Mouse (Mus musculus): ENCODE results near the gene Clcc1. TPM values are rescaled to one million over a fixed set of nuclear protein-coding genes. Genes with fewer than 3 reads are reported as not detected.
"Not testable (repeated sequence)": the region's sequence is repeated elsewhere in the genome, so short reads cannot be mapped to it uniquely, and the experiment has no call there.

Gene Clcc1
- polyA plus RNA-seq, 1 experiment: 47.5 TPM

DNA sequence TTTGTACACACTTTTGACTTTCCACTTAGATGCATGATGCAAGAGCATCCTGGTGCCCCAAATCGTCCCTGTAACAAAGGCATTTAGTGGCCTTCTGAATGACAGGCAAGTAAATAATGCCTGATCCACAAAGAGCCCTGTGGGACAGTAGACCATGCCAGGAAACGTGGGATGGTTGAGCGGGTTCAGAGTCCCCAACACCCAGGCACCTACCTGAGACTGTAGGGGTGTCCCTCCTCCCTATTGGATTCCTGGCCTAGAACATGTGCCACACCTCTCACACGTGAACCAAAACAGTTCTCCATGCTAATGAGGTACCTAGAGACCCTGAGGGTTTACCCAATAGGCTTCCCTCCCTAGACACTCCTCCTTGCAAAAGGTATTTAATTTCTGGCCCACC, 27.3 kb downstream of the Clcc1 start:
- Histone ChIP-seq H3K36me3 (ENCODE audit: control insufficient read depth, insufficient read depth, low read length) (peaks cover 77% of the 10 kb centered on the region), H3K27me3 (ENCODE audit: control insufficient read depth, insufficient read depth, low read length) (no peaks in the 10 kb centered on the region), H3K27ac (ENCODE audit: control insufficient read depth, insufficient read depth, low read length) (no peak overlapping the region), H3K4me1 (replicated peaks; ENCODE audit: control insufficient read depth, insufficient read depth, low read length) (no peaks in the 10 kb centered on the region), H3K4me3 (ENCODE audit: control insufficient read depth, insufficient read depth, low read length) (no peak overlapping the region)
- DNase-seq: no peak
- 98% methylated on average over 4 of the region's 4 CpGs for WGBS
- no peak for TF ChIP-seq POLR2A (IDR thresholded peaks at IDR 0.05; ENCODE audit: control insufficient read depth, extremely low read depth, insufficient read depth, low read length, poor library complexity)
- TF ChIP-seq CTCF (IDR thresholded peaks at IDR 0.05; ENCODE audit: borderline replicate concordance, control insufficient read depth, extremely low read depth, insufficient read depth, low read length, poor library complexity): no peak

DNA sequence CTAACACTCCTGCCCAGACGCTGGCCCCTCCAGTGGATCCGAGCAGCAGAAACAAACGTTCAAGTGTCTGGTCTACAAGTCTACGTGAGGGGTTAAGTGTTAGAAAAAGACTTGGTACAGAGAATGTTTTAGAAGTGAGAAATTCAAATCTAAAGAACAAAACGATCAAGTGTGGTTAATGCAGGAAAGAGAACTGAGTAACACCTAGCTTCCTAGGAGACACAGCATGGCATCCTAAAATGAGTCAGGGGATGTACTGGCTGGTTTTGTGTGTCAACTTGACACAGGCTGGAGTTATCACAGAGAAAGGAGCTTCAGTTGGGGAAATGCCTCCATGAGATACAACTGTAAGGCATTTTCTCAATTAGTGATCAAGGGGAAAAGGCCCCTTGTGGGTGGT, 29.9 kb downstream of the Clcc1 start:
- H3K27me3 ChIP-seq (ENCODE audit: control insufficient read depth, insufficient read depth, low read length); H3K4me1 ChIP-seq (replicated peaks; ENCODE audit: control insufficient read depth, insufficient read depth, low read length); H3K27ac ChIP-seq (ENCODE audit: control insufficient read depth, insufficient read depth, low read length); DNase-seq; H3K4me3 ChIP-seq (ENCODE audit: control insufficient read depth, insufficient read depth, low read length): not testable (repeated sequence)
- peaks cover 59% of the 10 kb centered on the region for H3K36me3 ChIP-seq (ENCODE audit: control insufficient read depth, insufficient read depth, low read length)
- WGBS: 97% methylated on average over 5 of the region's 5 CpGs

DNA sequence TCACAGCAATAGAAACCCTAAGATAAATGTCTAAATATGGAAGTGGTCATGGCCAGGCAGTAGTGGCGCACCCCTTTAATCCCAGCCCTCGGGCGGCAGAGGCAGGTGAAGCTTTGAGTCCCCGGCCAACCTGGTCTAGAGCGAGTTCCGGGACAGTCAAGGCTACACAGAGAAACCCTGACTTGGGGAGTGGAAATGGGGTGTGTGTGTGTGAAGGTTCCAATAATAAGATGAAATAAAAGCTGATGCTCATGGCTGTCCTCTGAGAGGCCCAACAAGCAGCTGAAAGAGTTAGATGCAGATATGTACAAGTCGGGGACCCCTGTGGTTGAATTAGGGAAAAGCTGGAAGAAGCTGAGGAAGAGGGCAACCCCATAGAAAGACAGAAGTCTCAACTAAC, 32.0 kb downstream of the Clcc1 start:
- Histone ChIP-seq H3K36me3 (ENCODE audit: control insufficient read depth, insufficient read depth, low read length) (peaks cover 45% of the 10 kb centered on the region), H3K4me1 (replicated peaks; ENCODE audit: control insufficient read depth, insufficient read depth, low read length) (no peaks in the 10 kb centered on the region)
- 98% methylated on average over 7 of the region's 7 CpGs for WGBS

DNA sequence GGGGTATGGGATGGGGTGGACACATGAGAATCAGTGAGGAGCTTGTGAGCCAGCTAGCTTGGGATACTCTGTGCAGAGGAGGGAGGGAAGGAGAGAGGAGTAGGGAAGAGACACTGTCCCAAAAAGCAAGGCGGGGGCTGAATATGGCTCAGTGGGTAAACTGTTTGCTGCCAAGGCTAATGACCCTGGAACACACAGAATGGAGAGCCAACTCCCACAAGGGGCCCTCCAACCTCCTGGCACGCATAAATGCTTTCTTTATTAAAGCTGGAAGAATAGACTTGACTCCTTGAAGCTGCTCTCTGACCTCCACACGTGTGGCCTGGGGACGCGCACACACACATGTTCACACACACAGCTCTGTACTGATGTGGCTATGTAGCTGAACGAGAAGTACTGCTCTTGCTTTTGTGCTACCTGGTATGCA, 35.3 kb downstream of the Clcc1 start:
- no peak overlapping the region for H3K27ac ChIP-seq (ENCODE audit: control insufficient read depth, insufficient read depth, low read length)
- WGBS: 91% methylated on average over 6 of the region's 6 CpGs
- no peaks in the 10 kb centered on the region for H3K27me3 ChIP-seq (ENCODE audit: control insufficient read depth, insufficient read depth, low read length)
- no peak overlapping the region for H3K4me3 ChIP-seq (ENCODE audit: control insufficient read depth, insufficient read depth, low read length)
- no peaks in the 10 kb centered on the region for H3K4me1 ChIP-seq (replicated peaks; ENCODE audit: control insufficient read depth, insufficient read depth, low read length)
- no peak for DNase-seq
- peaks cover 23% of the 10 kb centered on the region for H3K36me3 ChIP-seq (ENCODE audit: control insufficient read depth, insufficient read depth, low read length)
- TF ChIP-seq CTCF (IDR thresholded peaks at IDR 0.05; ENCODE audit: borderline replicate concordance, control insufficient read depth, extremely low read depth, insufficient read depth, low read length, poor library complexity): no peak
- no peak for TF ChIP-seq POLR2A (IDR thresholded peaks at IDR 0.05; ENCODE audit: control insufficient read depth, extremely low read depth, insufficient read depth, low read length, poor library complexity)

More for the DNA sequence above, 32.0 kb downstream of the Clcc1 start:
- no peak for DNase-seq
- no peak for TF ChIP-seq POLR2A (IDR thresholded peaks at IDR 0.05; ENCODE audit: control insufficient read depth, extremely low read depth, insufficient read depth, low read length, poor library complexity)
- TF ChIP-seq CTCF (IDR thresholded peaks at IDR 0.05; ENCODE audit: borderline replicate concordance, control insufficient read depth, extremely low read depth, insufficient read depth, low read length, poor library complexity): no peak
- Histone ChIP-seq H3K27ac (ENCODE audit: control insufficient read depth, insufficient read depth, low read length) (no peak overlapping the region), H3K27me3 (ENCODE audit: control insufficient read depth, insufficient read depth, low read length) (no peaks in the 10 kb centered on the region), H3K4me3 (ENCODE audit: control insufficient read depth, insufficient read depth, low read length) (no peak overlapping the region)

DNA sequence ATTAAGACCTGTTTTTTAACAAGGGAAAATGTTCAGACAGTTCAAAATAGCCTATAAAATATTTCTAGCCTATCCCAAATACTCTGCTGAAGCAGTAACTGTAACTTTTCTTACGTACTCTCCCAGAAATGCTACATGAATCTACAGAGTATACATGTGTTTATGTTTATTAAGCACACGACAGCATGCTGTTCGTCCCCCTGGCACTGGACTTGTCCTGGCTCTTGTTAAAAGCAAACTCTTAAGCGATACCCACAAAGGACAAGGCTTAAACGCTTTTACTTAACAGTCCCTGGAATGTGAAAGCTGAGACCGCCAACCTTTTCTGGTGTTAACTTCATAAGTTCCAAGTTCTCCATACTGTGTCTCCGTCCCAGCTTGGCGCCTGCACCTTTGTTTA, 35.7 kb downstream of the Clcc1 start:
- no peaks in the 10 kb centered on the region for H3K27me3 ChIP-seq (ENCODE audit: control insufficient read depth, insufficient read depth, low read length)
- H3K36me3 ChIP-seq (ENCODE audit: control insufficient read depth, insufficient read depth, low read length): peaks cover 20% of the 10 kb centered on the region
- H3K4me3 ChIP-seq (ENCODE audit: control insufficient read depth, insufficient read depth, low read length): no peak overlapping the region
- TF ChIP-seq CTCF (IDR thresholded peaks at IDR 0.05; ENCODE audit: borderline replicate concordance, control insufficient read depth, extremely low read depth, insufficient read depth, low read length, poor library complexity) (no peak), POLR2A (IDR thresholded peaks at IDR 0.05; ENCODE audit: control insufficient read depth, extremely low read depth, insufficient read depth, low read length, poor library complexity) (no peak)
- no peak for DNase-seq
- no peaks in the 10 kb centered on the region for H3K4me1 ChIP-seq (replicated peaks; ENCODE audit: control insufficient read depth, insufficient read depth, low read length)
- WGBS: 95% methylated on average over 8 of the region's 8 CpGs
- no peak overlapping the region for H3K27ac ChIP-seq (ENCODE audit: control insufficient read depth, insufficient read depth, low read length)

DNA sequence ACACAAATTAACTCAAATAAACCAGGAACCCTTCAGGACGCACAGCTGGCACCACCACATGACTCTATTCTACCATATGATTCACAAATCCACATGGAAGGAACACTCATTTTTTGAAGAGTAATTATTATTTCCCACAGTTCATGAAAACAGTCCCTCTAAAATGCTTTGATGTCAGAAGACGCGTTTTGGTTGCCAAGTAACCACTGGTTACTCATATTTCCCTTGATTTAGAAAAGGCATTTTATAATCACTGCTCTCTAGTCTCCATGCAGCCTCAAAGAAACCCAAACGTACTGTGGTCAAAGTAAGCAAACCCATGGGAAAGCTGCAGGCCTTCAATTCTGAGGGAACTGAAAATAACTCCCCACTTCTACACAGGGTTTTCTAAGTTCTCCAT, 36.3 kb downstream of the Clcc1 start:
- Histone ChIP-seq H3K4me1 (replicated peaks; ENCODE audit: control insufficient read depth, insufficient read depth, low read length) (no peaks in the 10 kb centered on the region), H3K27me3 (ENCODE audit: control insufficient read depth, insufficient read depth, low read length) (no peaks in the 10 kb centered on the region), H3K4me3 (ENCODE audit: control insufficient read depth, insufficient read depth, low read length) (no peak overlapping the region), H3K36me3 (ENCODE audit: control insufficient read depth, insufficient read depth, low read length) (peaks cover 23% of the 10 kb centered on the region), H3K27ac (ENCODE audit: control insufficient read depth, insufficient read depth, low read length) (no peak overlapping the region)
- DNase-seq: no peak
- 76% methylated on average over 4 of the region's 4 CpGs for WGBS
- TF ChIP-seq CTCF (IDR thresholded peaks at IDR 0.05; ENCODE audit: borderline replicate concordance, control insufficient read depth, extremely low read depth, insufficient read depth, low read length, poor library complexity): no peak
- TF ChIP-seq POLR2A (IDR thresholded peaks at IDR 0.05; ENCODE audit: control insufficient read depth, extremely low read depth, insufficient read depth, low read length, poor library complexity): no peak

DNA sequence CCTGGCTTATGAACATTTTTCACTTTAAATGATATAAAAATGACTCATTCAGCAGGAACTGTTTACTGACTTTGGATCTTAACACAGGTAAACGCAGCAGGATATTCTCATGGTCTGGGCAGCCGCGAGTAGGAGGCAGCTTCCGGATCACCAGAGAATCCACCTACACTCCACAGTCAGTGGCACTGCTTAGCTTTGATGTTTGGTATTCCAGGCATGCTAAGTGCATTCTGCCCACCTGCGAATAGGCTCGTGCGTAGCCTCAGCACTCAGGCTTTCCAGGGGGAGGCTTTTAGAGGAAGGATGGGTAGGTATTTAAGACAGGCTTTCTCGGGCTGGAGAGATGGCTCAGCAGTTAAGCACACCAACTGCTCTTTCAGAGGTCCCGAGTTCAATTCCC, 40.6 kb downstream of the Clcc1 start:
- H3K27me3 ChIP-seq (ENCODE audit: control insufficient read depth, insufficient read depth, low read length): no peaks in the 10 kb centered on the region
- no peak overlapping the region for H3K4me3 ChIP-seq (ENCODE audit: control insufficient read depth, insufficient read depth, low read length)
- TF ChIP-seq CTCF (IDR thresholded peaks at IDR 0.05; ENCODE audit: borderline replicate concordance, control insufficient read depth, extremely low read depth, insufficient read depth, low read length, poor library complexity) (no peak), POLR2A (IDR thresholded peaks at IDR 0.05; ENCODE audit: control insufficient read depth, extremely low read depth, insufficient read depth, low read length, poor library complexity) (no peak)
- no peaks in the 10 kb centered on the region for H3K4me1 ChIP-seq (replicated peaks; ENCODE audit: control insufficient read depth, insufficient read depth, low read length)
- no peak for DNase-seq
- WGBS: 95% methylated on average over 9 of the region's 9 CpGs
- H3K27ac ChIP-seq (ENCODE audit: control insufficient read depth, insufficient read depth, low read length): no peak overlapping the region
- peaks cover 30% of the 10 kb centered on the region for H3K36me3 ChIP-seq (ENCODE audit: control insufficient read depth, insufficient read depth, low read length)
